ENCODE assay signal across 8 mouse cellular contexts in genomic region chr3:88000181-88000580, GRCm38 (mm10). TPM values are rescaled to one million over a fixed set of nuclear protein-coding genes. Genes with fewer than 3 reads are reported as not detected.
DNase-seq lines count a peak whose midpoint lies in the region; ATAC-seq and TF ChIP-seq lines count a peak whose summit lies in the region.

Gene Bcan (minus strand): TSS chr3:88000230.

- peak within 1 kb of the TSS; percentile 67 for H3K4me2 ChIP-seq in heart, embryonic 16.5 days (ENCODE audit: low read depth, low read length)
- peak within 1 kb of the TSS; percentile 92 for H3K4me2 ChIP-seq in midbrain, postnatal 0 days (ENCODE audit: low read depth, low read length, poor library complexity, severe bottlenecking)

- H3K4me1 ChIP-seq in heart, embryonic 16.5 days (ENCODE audit: control insufficient read depth, insufficient read depth, low read length) = peaks cover 18% of the 10 kb centered on the region
- peaks cover 48% of the 10 kb centered on the region for H3K4me1 ChIP-seq in embryonic facial prominence, embryonic 10.5 days
- H3K4me1 ChIP-seq in midbrain, postnatal 0 days (ENCODE audit: insufficient read depth, low read length) = peaks cover 24% of the 10 kb centered on the region

- H3K36me3 ChIP-seq in heart, embryonic 16.5 days (ENCODE audit: control insufficient read depth, insufficient read depth) = no peaks in the 10 kb centered on the region
- H3K36me3 ChIP-seq in embryonic facial prominence, embryonic 10.5 days (replicated peaks) = no peaks in the 10 kb centered on the region
- H3K36me3 ChIP-seq in midbrain, postnatal 0 days (ENCODE audit: insufficient read depth, low read length) = no peaks in the 10 kb centered on the region

- no peak for DNase-seq in heart, adult 11 months
- peak; percentile 65 for DNase-seq in ZHBTc4 (ENCODE audit: low read depth, low spot score)
- peak; percentile 57 for DNase-seq in embryonic facial prominence, embryonic 10.5 days (ENCODE audit: low spot score)
- peak in 1 of 2 experiments; percentile 74 for DNase-seq in layer of hippocampus, postnatal 14 days (ENCODE audit: low spot score in 2 of 2)
- DNase-seq in midbrain, postnatal 0 days (ENCODE audit: low spot score) = peak; percentile 68
- DNase-seq in kidney, postnatal 36 days = no peak

- H3K9me3 ChIP-seq in heart, embryonic 16.5 days (replicated peaks; ENCODE audit: control insufficient read depth, low read length) = no peaks in the 10 kb centered on the region
- H3K9me3 ChIP-seq in embryonic facial prominence, embryonic 10.5 days = peaks cover 2% of the 10 kb centered on the region; the same call in 1 of the 2 replicates
- no peaks in the 10 kb centered on the region for H3K9me3 ChIP-seq in midbrain, postnatal 0 days (ENCODE audit: low read length)

- TF ChIP-seq CTCF in midbrain, postnatal 0 days (IDR thresholded peaks at IDR 0.05) = peak; percentile 40

- peaks cover 84% of the 10 kb centered on the region for H3K27me3 ChIP-seq in heart, embryonic 16.5 days (ENCODE audit: control insufficient read depth, insufficient read depth, low read length)
- H3K27me3 ChIP-seq in embryonic facial prominence, embryonic 10.5 days (replicated peaks; ENCODE audit: low read depth, poor library complexity, severe bottlenecking) = peaks cover 100% of the 10 kb centered on the region
- H3K27me3 ChIP-seq in midbrain, postnatal 0 days (ENCODE audit: insufficient read depth, low read length) = peaks cover 66% of the 10 kb centered on the region

- H3K27ac ChIP-seq in heart, embryonic 16.5 days (ENCODE audit: low read length) = no peak within 1 kb of the TSS
- no peak within 1 kb of the TSS for H3K27ac ChIP-seq in embryonic facial prominence, embryonic 10.5 days (replicated peaks)
- H3K27ac ChIP-seq in midbrain, postnatal 0 days (ENCODE audit: low read depth, low read length) = peak within 1 kb of the TSS; percentile 65

- peak within 1 kb of the TSS; percentile 46 for H3K4me3 ChIP-seq in heart, embryonic 16.5 days (ENCODE audit: low read length)
- peak within 1 kb of the TSS; percentile 58 for H3K4me3 ChIP-seq in embryonic facial prominence, embryonic 10.5 days
- peak within 1 kb of the TSS; percentile 45 for H3K4me3 ChIP-seq in midbrain, postnatal 0 days (ENCODE audit: low read depth, low read length)

- peak within 1 kb of the TSS; percentile 33 for H3K9ac ChIP-seq in heart, embryonic 16.5 days (ENCODE audit: low read length)
- peak within 1 kb of the TSS; percentile 67 for H3K9ac ChIP-seq in midbrain, postnatal 0 days (replicated peaks; ENCODE audit: low read length, poor library complexity, severe bottlenecking)

- ATAC-seq in heart, embryonic 16.5 days (replicated peaks; ENCODE audit: extremely low read depth, insufficient read depth, low FRiP score) = no peak
- ATAC-seq in midbrain, postnatal 0 days (ENCODE audit: low FRiP score) = peak; percentile 48
- no peak for ATAC-seq in inflammation-experienced regulatory T-cells, adult 6 months

- WGBS in heart, embryonic 16.5 days = 1% methylated on average over 39 of the region's 39 CpGs
- 0% methylated on average over 39 of the region's 39 CpGs for WGBS in embryonic facial prominence, embryonic 10.5 days
- under 1% methylated on average over 37 of the region's 39 CpGs for WGBS in midbrain, postnatal 0 days

RNA-seq across cellular contexts. Expression of gene Bcan, which starts in this region (rescaled TPM):
- polyA plus RNA-seq in heart, embryonic 16.5 days (2015; fragmentation: Nextera tagmentation; extraction: Ambion mirVana) = 0.13 and 0.47 TPM in 2 replicates
- 0.32 and 0.41 TPM in 2 replicates for polyA plus RNA-seq in embryonic facial prominence, embryonic 10.5 days (2016; fragmentation: Nextera tagmentation; extraction: Ambion mirVana)
- 100 to 1,000 TPM; 421 to 446 TPM for total RNA-seq in layer of hippocampus, postnatal 14 days (2021)
- 248 and 284 TPM in 2 replicates for total RNA-seq in midbrain, postnatal 0 days (2014; rRNA removed)
- polyA plus RNA-seq in midbrain, postnatal 0 days (2015; fragmentation: Nextera tagmentation; extraction: Ambion mirVana) = 180 and 212 TPM in 2 replicates
- not detected for polyA plus RNA-seq in inflammation-experienced regulatory T-cells, adult 6 months (2017; shearing (Covaris generic))

Comparison
In these comparisons a context has a peak if more than half of its experiments do, and no peak if none do; other contexts are left out.
1. RNA of gene Bcan (polyA plus RNA-seq): 180 to 212 TPM in midbrain, postnatal 0 days; 0.32 to 0.41 TPM in embryonic facial prominence, embryonic 10.5 days, 0.13 to 0.47 TPM in heart, embryonic 16.5 days and not detected in inflammation-experienced regulatory T-cells, adult 6 months; every median in the first group is over 100 times any median in the second.
2. Peak in DNase-seq and H3K4me3 ChIP-seq in embryonic facial prominence, embryonic 10.5 days; RNA of the gene not detected or under 1 TPM.
3. DNase-seq: peak in ZHBTc4 (single experiment) and midbrain, postnatal 0 days (single experiment); none in heart, adult 11 months (single experiment) and kidney, postnatal 36 days (0 of 2).
4. Peak in every context shown above with its lines, with median percentiles within 50 percentile points of each other: H3K4me3 ChIP-seq.